Mouse (Mus musculus): ENCODE data around the gene Lars2.

- TF ChIP-seq CTCF (IDR thresholded peaks at IDR 0.05; ENCODE audit: low read depth, low read length): no peak
- TF ChIP-seq GATA1 (IDR thresholded peaks at IDR 0.05; ENCODE audit: borderline replicate concordance, low read length): no peak
- no peak for TF ChIP-seq GATA2 (IDR thresholded peaks at IDR 0.05; ENCODE audit: borderline replicate concordance, low read depth, low read length)
- no peak for TF ChIP-seq POLR2AphosphoS5 (IDR thresholded peaks at IDR 0.05; ENCODE audit: insufficient replicate concordance, low read depth, low read length)
- TF ChIP-seq TAL1 (conservative IDR thresholded peaks at IDR 0.05; ENCODE audit: low read depth, low read length): no peak
Observed at GRCm38 (mm10) chr9:123394856-123395255, 28.1 kb downstream of the Lars2 start.

Measured in G1E (cell line).